Mouse (Mus musculus): ENCODE results near the gene Cep162.

The Cep162 gene

GRCm38 (mm10) chr9:87254903-87255695, at the start of gene Cep162:
Cep162 (minus strand) TSS chr9:87255536.
- DNase-seq (ENCODE audit: low read depth), result peak; percentile 94

GRCm38 (mm10) chr9:87303196-87303595, 47.9 kb upstream of the Cep162 start:
- DNase-seq (ENCODE audit: low read depth), result no peak

GRCm38 (mm10) chr9:87298900-87299299, 43.6 kb upstream of the Cep162 start:
- no peak for DNase-seq (ENCODE audit: low read depth)

- DNase-seq (ENCODE audit: low read depth), result no peak
These were observed 42.2 kb upstream of the Cep162 start for GRCm38 (mm10) chr9:87297522-87297921.

GRCm38 (mm10) chr9:87255696-87256030, 327 bp upstream of the Cep162 start:
- no peak for DNase-seq (ENCODE audit: low read depth)

- peak; percentile 59 for DNase-seq (ENCODE audit: low read depth)
These were observed 7.2 kb downstream of the Cep162 start for GRCm38 (mm10) chr9:87248118-87248517.

- DNase-seq (ENCODE audit: low read depth), result no peak
These were observed 7.7 kb downstream of the Cep162 start for GRCm38 (mm10) chr9:87247678-87248077.

GRCm38 (mm10) chr9:87213204-87213603, 42.1 kb downstream of the Cep162 start:
- DNase-seq (ENCODE audit: low read depth), result no peak

GRCm38 (mm10) chr9:87210830-87211339, 44.5 kb downstream of the Cep162 start:
- no peak for DNase-seq (ENCODE audit: low read depth)

- DNase-seq (ENCODE audit: low read depth), result no peak
These were observed 52.9 kb downstream of the Cep162 start for GRCm38 (mm10) chr9:87202431-87202830.

GRCm38 (mm10) chr9:87200919-87201318, 54.4 kb downstream of the Cep162 start:
- DNase-seq (ENCODE audit: low read depth), result no peak

- no peak for DNase-seq (ENCODE audit: low read depth)
These were observed 54.9 kb downstream of the Cep162 start for GRCm38 (mm10) chr9:87200426-87200825.

- DNase-seq (ENCODE audit: low read depth), result no peak
These were observed 57.3 kb downstream of the Cep162 start for GRCm38 (mm10) chr9:87198036-87198435.

- DNase-seq (ENCODE audit: low read depth), result no peak
These were observed 58.1 kb downstream of the Cep162 start for GRCm38 (mm10) chr9:87197277-87197676.

GRCm38 (mm10) chr9:87193721-87194120, 61.6 kb downstream of the Cep162 start:
- DNase-seq (ENCODE audit: low read depth), result no peak

- no peak for DNase-seq (ENCODE audit: low read depth)
These were observed 68.0 kb downstream of the Cep162 start for GRCm38 (mm10) chr9:87187336-87187735.

GRCm38 (mm10) chr9:87182231-87182630, 73.1 kb downstream of the Cep162 start:
- no peak for DNase-seq (ENCODE audit: low read depth)

GRCm38 (mm10) chr9:87178534-87178933, 76.8 kb downstream of the Cep162 start:
- DNase-seq (ENCODE audit: low read depth), result peak; percentile 22

- DNase-seq (ENCODE audit: low read depth), result no peak
These were observed 83.8 kb downstream of the Cep162 start for GRCm38 (mm10) chr9:87171517-87171916.

GRCm38 (mm10) chr9:87170891-87171290, 84.4 kb downstream of the Cep162 start:
- DNase-seq (ENCODE audit: low read depth), result no peak

- no peak for DNase-seq (ENCODE audit: low read depth)
These were observed 86.2 kb downstream of the Cep162 start for GRCm38 (mm10) chr9:87169144-87169543.

GRCm38 (mm10) chr9:87168051-87168450, 87.3 kb downstream of the Cep162 start:
- DNase-seq (ENCODE audit: low read depth), result no peak

GRCm38 (mm10) chr9:87167001-87167830, 88.1 kb downstream of the Cep162 start:
- no peak for DNase-seq (ENCODE audit: low read depth)
